10 mouse cellular contexts compared by ENCODE assay signal in the genomic region with DNA sequence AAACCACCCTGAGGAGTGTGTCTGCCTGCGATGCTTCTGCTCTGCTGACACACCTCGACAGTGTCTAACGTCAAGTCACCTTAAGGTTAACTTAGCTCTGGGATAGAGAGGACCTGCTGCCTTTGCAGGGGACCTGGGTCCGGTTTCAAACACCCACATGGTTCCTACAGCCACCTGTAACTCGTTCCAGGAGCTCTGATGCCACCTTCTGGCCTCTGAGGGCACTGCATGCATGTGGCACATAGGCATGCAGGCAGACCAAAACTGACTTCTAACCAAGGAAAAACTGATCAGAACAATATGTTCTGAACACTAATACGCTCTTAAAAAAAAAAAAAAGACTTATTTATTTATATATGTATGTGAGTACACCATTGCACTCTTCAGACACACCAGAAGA. TPM values are rescaled to one million over a fixed set of nuclear protein-coding genes. Genes with fewer than 3 reads are reported as not detected.
DNase-seq lines count a peak whose midpoint lies in the region; ATAC-seq and TF ChIP-seq lines count a peak whose summit lies in the region.
"Had no signal": no experiment of that assay in that cellular context is flagged by ENCODE, and none has a peak within 500 bp of the region (broad histone marks: within the 10 kb centered on the region; RNA-seq: fewer than 3 reads in every experiment).

No protein-coding gene starts in this region.

- no peaks in the 10 kb centered on the region for H3K27me3 ChIP-seq in forebrain, embryonic 14.5 days (replicated peaks; ENCODE audit: control insufficient read depth, insufficient read depth, low read length)
- no peaks in the 10 kb centered on the region for H3K27me3 ChIP-seq in forebrain, embryonic 16.5 days (replicated peaks; ENCODE audit: control insufficient read depth, insufficient read depth, low read length)
- H3K27me3 ChIP-seq in midbrain, postnatal 0 days (ENCODE audit: insufficient read depth, low read length), result no peaks in the 10 kb centered on the region
- no peaks in the 10 kb centered on the region for H3K27me3 ChIP-seq in midbrain, embryonic 11.5 days (ENCODE audit: control insufficient read depth, insufficient read depth, low read length)
- no peaks in the 10 kb centered on the region for H3K27me3 ChIP-seq in testis, adult 2 months (ENCODE audit: control insufficient read depth, insufficient read depth, low read length)
- no peaks in the 10 kb centered on the region for H3K27me3 ChIP-seq in forebrain, embryonic 15.5 days
- H3K27me3 ChIP-seq: embryonic facial prominence, embryonic 15.5 days had no signal

- H3K4me3 ChIP-seq in forebrain, embryonic 14.5 days (ENCODE audit: low read depth, low read length), result no peak overlapping the region
- H3K4me3 ChIP-seq in forebrain, embryonic 16.5 days (replicated peaks; ENCODE audit: low read length), result no peak overlapping the region
- H3K4me3 ChIP-seq in midbrain, postnatal 0 days (ENCODE audit: low read depth, low read length), result no peak overlapping the region
- H3K4me3 ChIP-seq in midbrain, embryonic 11.5 days (ENCODE audit: low read depth, low read length), result no peak overlapping the region
- no peak overlapping the region for H3K4me3 ChIP-seq in testis, adult 2 months (ENCODE audit: control insufficient read depth, low read depth, low read length)
- no peak overlapping the region for H3K4me3 ChIP-seq in forebrain, embryonic 15.5 days
- H3K4me3 ChIP-seq: embryonic facial prominence, embryonic 15.5 days had no signal

- ATAC-seq in forebrain, embryonic 14.5 days, result no peak
- ATAC-seq in forebrain, embryonic 16.5 days, result no peak
- ATAC-seq in midbrain, postnatal 0 days (ENCODE audit: low FRiP score), result no peak
- no peak for ATAC-seq in midbrain, embryonic 11.5 days (ENCODE audit: low FRiP score)
- ATAC-seq in erythroid progenitor cell, adult 5-6 weeks (replicated peaks; ENCODE audit: low FRiP score, poor library complexity, severe bottlenecking), result peak; percentile 46
- ATAC-seq in forebrain, embryonic 15.5 days (replicated peaks), result no peak

- TF ChIP-seq POLR2A in testis, adult 2 months (IDR thresholded peaks at IDR 0.05; ENCODE audit: control insufficient read depth, low read depth, low read length), result no peak

- 93% methylated on average over 6 of the region's 6 CpGs for whole genome bisulfite sequencing in forebrain, embryonic 14.5 days
- 94% methylated on average over 6 of the region's 6 CpGs for WGBS in forebrain, embryonic 16.5 days
- 96% methylated on average over 6 of the region's 6 CpGs for WGBS in midbrain, postnatal 0 days
- 91% methylated on average over 6 of the region's 6 CpGs for WGBS in midbrain, embryonic 11.5 days
- WGBS in forebrain, embryonic 15.5 days, result 91% methylated on average over 6 of the region's 6 CpGs

- no peak overlapping the region for H3K4me2 ChIP-seq in forebrain, embryonic 14.5 days (ENCODE audit: low read length)
- no peak overlapping the region for H3K4me2 ChIP-seq in forebrain, embryonic 16.5 days (ENCODE audit: low read length)
- H3K4me2 ChIP-seq in midbrain, postnatal 0 days (ENCODE audit: low read depth, low read length, poor library complexity, severe bottlenecking), result no peak overlapping the region
- H3K4me2 ChIP-seq in midbrain, embryonic 11.5 days, result no peak overlapping the region
- no peak overlapping the region for H3K4me2 ChIP-seq in forebrain, embryonic 15.5 days (replicated peaks)
- H3K4me2 ChIP-seq: embryonic facial prominence, embryonic 15.5 days had no signal

- TF ChIP-seq CTCF in midbrain, postnatal 0 days (IDR thresholded peaks at IDR 0.05), result peak; percentile 47
- peak; percentile 84; the same call in 1 of the 2 replicates for TF ChIP-seq CTCF in testis, adult 2 months (IDR thresholded peaks at IDR 0.05; ENCODE audit: control insufficient read depth, insufficient read depth, insufficient replicate concordance, low read depth, low read length)

- H3K36me3 ChIP-seq in forebrain, embryonic 14.5 days (ENCODE audit: control insufficient read depth, insufficient read depth, low read length), result peaks cover 19% of the 10 kb centered on the region
- peaks cover 11% of the 10 kb centered on the region for H3K36me3 ChIP-seq in forebrain, embryonic 16.5 days (ENCODE audit: control insufficient read depth, insufficient read depth)
- 0 out of 2 replicates have a peak, but pooled peaks cover 6% of the 10 kb centered on the region for H3K36me3 ChIP-seq in midbrain, postnatal 0 days (ENCODE audit: insufficient read depth, low read length)
- H3K36me3 ChIP-seq in midbrain, embryonic 11.5 days (ENCODE audit: control insufficient read depth, insufficient read depth, low read length), result peaks cover 3% of the 10 kb centered on the region; the same call in 1 of the 2 replicates
- no peaks in the 10 kb centered on the region for H3K36me3 ChIP-seq in testis, adult 2 months (ENCODE audit: control insufficient read depth, insufficient read depth, low read length)
- peaks cover 18% of the 10 kb centered on the region for H3K36me3 ChIP-seq in forebrain, embryonic 15.5 days

- DNase-seq in forebrain, embryonic 14.5 days (ENCODE audit: low spot score), result peak; percentile 8
- DNase-seq in midbrain, postnatal 0 days (ENCODE audit: low spot score), result no peak
- DNase-seq in midbrain, embryonic 11.5 days (ENCODE audit: low spot score, missing footprints), result no peak
- no peak for DNase-seq in right cerebral cortex, postnatal 25 days

- H3K9ac ChIP-seq in forebrain, embryonic 14.5 days (ENCODE audit: low read length), result no peak overlapping the region
- no peak overlapping the region for H3K9ac ChIP-seq in forebrain, embryonic 16.5 days (replicated peaks; ENCODE audit: low read depth, low read length)
- H3K9ac ChIP-seq in midbrain, postnatal 0 days (replicated peaks; ENCODE audit: low read length, poor library complexity, severe bottlenecking), result no peak overlapping the region
- no peak overlapping the region for H3K9ac ChIP-seq in midbrain, embryonic 11.5 days (ENCODE audit: low read length)
- H3K9ac ChIP-seq in forebrain, embryonic 15.5 days (replicated peaks), result no peak overlapping the region
- H3K9ac ChIP-seq: embryonic facial prominence, embryonic 15.5 days had no signal

- no peaks in the 10 kb centered on the region for H3K4me1 ChIP-seq in forebrain, embryonic 14.5 days (ENCODE audit: control insufficient read depth, insufficient read depth, low read length)
- H3K4me1 ChIP-seq in forebrain, embryonic 16.5 days (replicated peaks; ENCODE audit: control insufficient read depth, insufficient read depth, low read length), result no peaks in the 10 kb centered on the region
- peaks cover 2% of the 10 kb centered on the region; the same call in 1 of the 2 replicates for H3K4me1 ChIP-seq in midbrain, postnatal 0 days (ENCODE audit: insufficient read depth, low read length)
- H3K4me1 ChIP-seq in midbrain, embryonic 11.5 days (ENCODE audit: control insufficient read depth, insufficient read depth, low read length), result no peaks in the 10 kb centered on the region
- no peaks in the 10 kb centered on the region for H3K4me1 ChIP-seq in testis, adult 2 months (ENCODE audit: control insufficient read depth, insufficient read depth, low read length)
- 0 out of 2 replicates have a peak, but pooled peaks cover 4% of the 10 kb centered on the region for H3K4me1 ChIP-seq in forebrain, embryonic 15.5 days

- H3K27ac ChIP-seq in forebrain, embryonic 14.5 days (ENCODE audit: low read depth, low read length), result no peak overlapping the region
- H3K27ac ChIP-seq in forebrain, embryonic 16.5 days (ENCODE audit: low read length), result no peak overlapping the region
- no peak overlapping the region for H3K27ac ChIP-seq in midbrain, postnatal 0 days (ENCODE audit: low read depth, low read length)
- no peak overlapping the region for H3K27ac ChIP-seq in midbrain, embryonic 11.5 days (ENCODE audit: low read depth, low read length)
- H3K27ac ChIP-seq in testis, adult 2 months (ENCODE audit: control insufficient read depth, insufficient read depth, low read depth, low read length), result no peak overlapping the region
- no peak overlapping the region for H3K27ac ChIP-seq in forebrain, embryonic 15.5 days (replicated peaks)
- H3K27ac ChIP-seq: embryonic facial prominence, embryonic 15.5 days had no signal

- no peaks in the 10 kb centered on the region for H3K9me3 ChIP-seq in forebrain, embryonic 14.5 days (replicated peaks; ENCODE audit: control insufficient read depth, low read length)
- H3K9me3 ChIP-seq in forebrain, embryonic 16.5 days (ENCODE audit: control insufficient read depth, low read length), result peaks cover 8% of the 10 kb centered on the region
- no peaks in the 10 kb centered on the region for H3K9me3 ChIP-seq in midbrain, postnatal 0 days (ENCODE audit: low read length)
- no peaks in the 10 kb centered on the region for H3K9me3 ChIP-seq in midbrain, embryonic 11.5 days (ENCODE audit: control insufficient read depth, low read length)
- H3K9me3 ChIP-seq in forebrain, embryonic 15.5 days, result 0 out of 2 replicates have a peak, but pooled peaks cover 5% of the 10 kb centered on the region
- H3K9me3 ChIP-seq: embryonic facial prominence, embryonic 15.5 days had no signal

RNA-seq across cellular contexts. Expression of gene Rab3ip, which starts 7.5 kb away (rescaled TPM):
- 37.3 and 42.8 TPM in 2 replicates for polyA plus RNA-seq in forebrain, embryonic 14.5 days (2014; fragmentation: Nextera tagmentation; extraction: Ambion mirVana)
- polyA plus RNA-seq in forebrain, embryonic 16.5 days (2015; fragmentation: Nextera tagmentation; extraction: Ambion mirVana), result 48.2 and 51.3 TPM in 2 replicates
- total RNA-seq in midbrain, postnatal 0 days (2014; rRNA removed), result 99.8 and 142 TPM in 2 replicates
- polyA plus RNA-seq in midbrain, postnatal 0 days (2015; fragmentation: Nextera tagmentation; extraction: Ambion mirVana), result 34.4 and 34.6 TPM in 2 replicates
- polyA plus RNA-seq in midbrain, embryonic 11.5 days (2014; fragmentation: Nextera tagmentation; extraction: Ambion mirVana), result 41.1 and 44.3 TPM in 2 replicates
- 4.6 and 13.7 TPM in 2 replicates for total RNA-seq in erythroid progenitor cell, adult 5-6 weeks (2015; ENCODE audit: low replicate concordance)
- total RNA-seq in erythroid progenitor cell, adult 5-6 weeks (2017; ENCODE audit: low replicate concordance), result 12.6 and 14.8 TPM in 2 replicates
- polyA plus RNA-seq in testis, adult 2 months (2012; rRNA removed), result 225 and 271 TPM in 2 replicates
- polyA plus RNA-seq in forebrain, embryonic 15.5 days (2015; fragmentation: Nextera tagmentation; extraction: Ambion mirVana), result 48.6 and 50.4 TPM in 2 replicates

RNA-seq across cellular contexts. Expression of gene Gm10271, which starts 29.4 kb away (rescaled TPM):
- not detected in 2 replicates for polyA plus RNA-seq in forebrain, embryonic 14.5 days (2014; fragmentation: Nextera tagmentation; extraction: Ambion mirVana)
- not detected in 2 replicates for polyA plus RNA-seq in forebrain, embryonic 16.5 days (2015; fragmentation: Nextera tagmentation; extraction: Ambion mirVana)
- not detected in 2 replicates for total RNA-seq in midbrain, postnatal 0 days (2014; rRNA removed)
- polyA plus RNA-seq in midbrain, postnatal 0 days (2015; fragmentation: Nextera tagmentation; extraction: Ambion mirVana), result not detected in 2 replicates
- not detected in 2 replicates for polyA plus RNA-seq in midbrain, embryonic 11.5 days (2014; fragmentation: Nextera tagmentation; extraction: Ambion mirVana)
- not detected in 2 replicates for total RNA-seq in erythroid progenitor cell, adult 5-6 weeks (2015; ENCODE audit: low replicate concordance)
- not detected in 2 replicates for total RNA-seq in erythroid progenitor cell, adult 5-6 weeks (2017; ENCODE audit: low replicate concordance)
- polyA plus RNA-seq in testis, adult 2 months (2012; rRNA removed), result not detected in 2 replicates
- not detected in 2 replicates for polyA plus RNA-seq in forebrain, embryonic 15.5 days (2015; fragmentation: Nextera tagmentation; extraction: Ambion mirVana)
- polyA plus RNA-seq: embryonic facial prominence, embryonic 15.5 days; large intestine, adult 2 months had no signal

RNA-seq across cellular contexts. Expression of gene Best3, which starts 43.1 kb away (rescaled TPM):
- polyA plus RNA-seq in forebrain, embryonic 14.5 days (2014; fragmentation: Nextera tagmentation; extraction: Ambion mirVana), result 0.10 TPM in 1 of 2 replicates, not detected in the other
- polyA plus RNA-seq in forebrain, embryonic 16.5 days (2015; fragmentation: Nextera tagmentation; extraction: Ambion mirVana), result not detected in 2 replicates
- total RNA-seq in midbrain, postnatal 0 days (2014; rRNA removed), result 0.27 TPM in 1 of 2 replicates, not detected in the other
- polyA plus RNA-seq in midbrain, postnatal 0 days (2015; fragmentation: Nextera tagmentation; extraction: Ambion mirVana), result 0.11 and 0.13 TPM in 2 replicates
- 0.12 TPM in 1 of 2 replicates, not detected in the other for polyA plus RNA-seq in midbrain, embryonic 11.5 days (2014; fragmentation: Nextera tagmentation; extraction: Ambion mirVana)
- total RNA-seq in erythroid progenitor cell, adult 5-6 weeks (2015; ENCODE audit: low replicate concordance), result not detected in 2 replicates
- total RNA-seq in erythroid progenitor cell, adult 5-6 weeks (2017; ENCODE audit: low replicate concordance), result not detected in 2 replicates
- polyA plus RNA-seq in testis, adult 2 months (2012; rRNA removed), result 1.3 and 1.4 TPM in 2 replicates
- 0.10 TPM in 1 of 2 replicates, not detected in the other for polyA plus RNA-seq in forebrain, embryonic 15.5 days (2015; fragmentation: Nextera tagmentation; extraction: Ambion mirVana)

RNA-seq across cellular contexts. Expression of gene Myrfl, which starts 46.3 kb away (rescaled TPM):
- polyA plus RNA-seq in forebrain, embryonic 14.5 days (2014; fragmentation: Nextera tagmentation; extraction: Ambion mirVana), result 0.06 and 0.11 TPM in 2 replicates
- 0.09 and 0.12 TPM in 2 replicates for polyA plus RNA-seq in forebrain, embryonic 16.5 days (2015; fragmentation: Nextera tagmentation; extraction: Ambion mirVana)
- 0.11 TPM in 1 of 2 replicates, not detected in the other for total RNA-seq in midbrain, postnatal 0 days (2014; rRNA removed)
- 0.09 TPM in 2 replicates for polyA plus RNA-seq in midbrain, postnatal 0 days (2015; fragmentation: Nextera tagmentation; extraction: Ambion mirVana)
- polyA plus RNA-seq in midbrain, embryonic 11.5 days (2014; fragmentation: Nextera tagmentation; extraction: Ambion mirVana), result 0.04 and 0.23 TPM in 2 replicates
- total RNA-seq in erythroid progenitor cell, adult 5-6 weeks (2015; ENCODE audit: low replicate concordance), result not detected in 2 replicates
- not detected in 2 replicates for total RNA-seq in erythroid progenitor cell, adult 5-6 weeks (2017; ENCODE audit: low replicate concordance)
- 0.06 and 0.09 TPM in 2 replicates for polyA plus RNA-seq in testis, adult 2 months (2012; rRNA removed)
- polyA plus RNA-seq in forebrain, embryonic 15.5 days (2015; fragmentation: Nextera tagmentation; extraction: Ambion mirVana), result 0.05 and 0.08 TPM in 2 replicates
